Mouse (Mus musculus) olfactory bulb, adult 2 months (tissue): Measurements from ENCODE around the gene Dhx16. TPM values are rescaled to one million over a fixed set of nuclear protein-coding genes. Genes with fewer than 3 reads are reported as not detected.
"Not testable (repeated sequence)": the region's sequence is repeated elsewhere in the genome, so short reads cannot be mapped to it uniquely, and the experiment has no call there.

ENCODE experiments used
- H3K27ac ChIP-seq: fragments of 200-500 bp; 2 replicates; pipeline ENCODE4 v1.5.1; 2012; ENCODE audit warnings: low read depth, low read length; ENCODE audit not compliant: insufficient read depth
- H3K4me1 ChIP-seq: fragments of 200-500 bp; 2 replicates; pipeline ENCODE4 v1.6.1; 2012; ENCODE audit warnings: low read length; ENCODE audit not compliant: control insufficient read depth, insufficient read depth
- H3K4me3 ChIP-seq: fragments of 200-500 bp; 2 replicates; pipeline ENCODE4 v1.5.1; 2012; ENCODE audit warnings: mild to moderate bottlenecking, low read depth, low read length, moderate library complexity; ENCODE audit not compliant: insufficient read depth
- CTCF ChIP-seq: fragments of 200-500 bp; IDR thresholded peaks from 2 replicates; pipeline ENCODE4 v1.5.1; 2012; ENCODE audit warnings: low read depth, mild to moderate bottlenecking, low read length, moderate library complexity; ENCODE audit not compliant: insufficient read depth
- POLR2A ChIP-seq: fragments of 200-500 bp; IDR thresholded peaks from 2 replicates; pipeline ENCODE4 v1.6.1; 2012; ENCODE audit warnings: mild to moderate bottlenecking, low read depth, low read length, moderate library complexity; ENCODE audit not compliant: insufficient read depth
- WGBS: fragments of 180-500 bp; shearing (Covaris S2); methylation state at CpG from one replicate; pipeline ENCODE4 v1.1.7; 2018; 5-methylcytosine and 5-hydroxymethylcytosine counted together
- polyA plus RNA-seq: library from polyadenylated mRNA; stranded (reverse); fragments of >200 nt; gene quantifications from 2 replicates; pipeline ENCODE4 v1.2.4, GENCODE M21; 2012; ENCODE audit warnings: low replicate concordance; ENCODE audit not compliant: missing spikeins, insufficient read depth, insufficient read length

The Dhx16 gene
- polyA plus RNA-seq, 1 experiment, result not detected

DNA sequence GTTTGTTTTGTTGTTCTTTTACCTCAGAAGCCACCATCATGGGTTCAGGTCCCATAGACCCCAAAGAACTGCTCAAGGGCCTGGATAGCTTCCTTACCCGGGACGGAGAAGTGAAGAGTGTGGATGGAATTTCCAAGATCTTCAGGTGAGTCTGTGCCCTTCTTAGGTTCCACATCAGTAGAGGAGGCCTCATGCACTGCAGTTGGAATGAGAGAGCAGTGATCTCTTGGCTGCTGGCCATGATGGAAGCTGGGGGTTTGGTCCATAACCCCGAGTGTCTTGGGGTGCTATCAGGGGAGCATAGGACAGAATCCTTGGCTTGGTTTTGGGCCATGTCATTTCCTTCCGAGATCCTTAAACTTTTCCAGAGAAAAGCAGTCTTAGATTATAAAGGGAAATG, 43.7 kb downstream of the Dhx16 start:
- H3K4me1 ChIP-seq, result peaks cover 7% of the 10 kb centered on the region
- TF ChIP-seq CTCF (no peak), POLR2A (no peak)
- no peak overlapping the region; the same call in 1 of the 2 replicates for H3K27ac ChIP-seq
- H3K4me3 ChIP-seq, result no peak overlapping the region
- WGBS, result 88% methylated on average over 4 of the region's 4 CpGs

- TF ChIP-seq POLR2A, result no peak
- no peak for TF ChIP-seq CTCF
- WGBS, result 44% methylated on average over 1 of the region's 1 CpGs
- Histone ChIP-seq H3K4me3 (no peak overlapping the region), H3K4me1 (no peaks in the 10 kb centered on the region), H3K27ac (no peak overlapping the region)
These were observed 47.9 kb downstream of the Dhx16 start for GRCm38 (mm10) chr17:35927471-35927870.

DNA sequence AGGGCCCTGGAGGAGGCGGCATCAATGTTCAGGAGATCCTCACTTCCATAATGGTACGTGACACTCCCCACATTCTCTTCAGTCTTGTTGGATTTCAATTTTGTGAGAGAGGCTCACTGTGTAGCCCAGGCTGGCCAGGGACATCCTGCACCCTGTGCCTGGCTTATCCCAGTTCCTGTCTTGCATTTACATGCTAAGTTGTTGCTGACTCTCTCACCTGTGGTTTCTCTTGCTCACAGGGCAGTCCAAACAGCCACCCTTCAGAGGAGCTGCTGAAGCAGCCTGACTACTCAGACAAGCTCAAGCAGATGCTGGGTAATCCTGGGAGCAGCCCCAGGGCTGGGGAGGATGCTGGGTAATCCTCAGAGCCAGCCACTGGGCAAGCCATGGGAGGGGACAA, 49.9 kb downstream of the Dhx16 start:
- TF ChIP-seq POLR2A, result no peak
- no peak for TF ChIP-seq CTCF
- Histone ChIP-seq H3K4me3 (no peak overlapping the region), H3K27ac (no peak overlapping the region), H3K4me1 (no peaks in the 10 kb centered on the region)
- WGBS, result 90% methylated on average over 2 of the region's 2 CpGs

GRCm38 (mm10) chr17:35930627-35931026, 51.0 kb downstream of the Dhx16 start:
- H3K4me3 ChIP-seq, result no peak overlapping the region
- WGBS, result 96% methylated on average over 12 of the region's 12 CpGs
- no peak overlapping the region for H3K27ac ChIP-seq
- H3K4me1 ChIP-seq, result no peaks in the 10 kb centered on the region
- no peak for TF ChIP-seq POLR2A

DNA sequence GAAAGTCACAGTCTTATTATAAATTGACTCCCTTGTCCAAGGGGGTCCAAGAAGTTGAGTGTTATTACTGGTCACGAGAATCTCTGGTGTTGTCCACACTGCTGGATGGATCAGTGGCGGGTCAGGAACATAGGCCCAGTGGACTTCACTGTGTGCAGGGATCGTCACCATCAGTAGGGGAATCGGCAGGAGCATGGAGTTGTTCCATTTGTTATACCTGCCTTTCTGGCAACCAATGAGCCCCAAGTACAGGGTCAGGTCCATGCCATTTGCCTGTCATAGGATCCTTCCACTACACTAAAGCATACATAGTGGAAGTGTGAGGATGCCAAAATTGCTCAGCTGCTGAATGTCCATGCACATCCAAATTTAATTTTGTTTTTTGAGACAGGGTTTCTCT, 53.0 kb downstream of the Dhx16 start:
- 86% methylated on average over 4 of the region's 4 CpGs for WGBS
- H3K4me1 ChIP-seq, result no peaks in the 10 kb centered on the region
- H3K4me3 ChIP-seq, result no peak overlapping the region
- H3K27ac ChIP-seq, result no peak overlapping the region
- no peak for TF ChIP-seq POLR2A
- no peak for TF ChIP-seq CTCF

GRCm38 (mm10) chr17:35935763-35936162, 56.1 kb downstream of the Dhx16 start:
- WGBS, result 92% methylated on average over 14 of the region's 14 CpGs
- not testable (repeated sequence) for H3K4me3 ChIP-seq

GRCm38 (mm10) chr17:35937700-35938348, 58.2 kb downstream of the Dhx16 start:
- H3K4me3 ChIP-seq, result no peak overlapping the region
- no peaks in the 10 kb centered on the region for H3K4me1 ChIP-seq
- WGBS, result 49% methylated on average over 2 of the region's 2 CpGs
- no peak for TF ChIP-seq POLR2A
- peak; percentile 50 for TF ChIP-seq CTCF
- no peak overlapping the region for H3K27ac ChIP-seq

More at GRCm38 (mm10) chr17:35935763-35936162, 56.1 kb downstream of the Dhx16 start:
- not testable (repeated sequence) for H3K4me1 ChIP-seq, H3K27ac ChIP-seq

- TF ChIP-seq CTCF (no peak), POLR2A (no peak)
- Histone ChIP-seq H3K4me1 (no peaks in the 10 kb centered on the region), H3K27ac (no peak overlapping the region), H3K4me3 (no peak overlapping the region)
- WGBS, result 55% methylated on average over 2 of the region's 2 CpGs
These were observed 59.5 kb downstream of the Dhx16 start for GRCm38 (mm10) chr17:35939108-35939507.

- WGBS, result 63% methylated on average over 1 of the region's 1 CpGs
- Histone ChIP-seq H3K4me1 (no peaks in the 10 kb centered on the region), H3K4me3 (no peak overlapping the region), H3K27ac (no peak overlapping the region)
- TF ChIP-seq POLR2A (no peak), CTCF (no peak)
These were observed 60.3 kb downstream of the Dhx16 start for GRCm38 (mm10) chr17:35939941-35940340.

Other genes starting within 250 kb of the Dhx16 start
- not detected in 2 replicates for gene Mucl3, start 236.1 kb upstream of the Dhx16 start, polyA plus RNA-seq
- gene Vars2, start 212.2 kb upstream of the Dhx16 start, polyA plus RNA-seq, result not detected in 2 replicates
- not detected in 2 replicates for gene Gtf2h4, start 206.1 kb upstream of the Dhx16 start, polyA plus RNA-seq
- gene Ddr1, start 175.2 kb upstream of the Dhx16 start, polyA plus RNA-seq, result not detected in 2 replicates
- gene Ier3, start 58.1 kb upstream of the Dhx16 start, polyA plus RNA-seq, result not detected in 2 replicates
- not detected in 2 replicates for gene Flot1, start 56.6 kb upstream of the Dhx16 start, polyA plus RNA-seq
- 228 and 580 TPM in 2 replicates for gene Tubb5, start 41.5 kb upstream of the Dhx16 start, polyA plus RNA-seq
- 41.3 TPM in 1 of 2 replicates, not detected in the other for gene Mdc1, start 38.3 kb upstream of the Dhx16 start, polyA plus RNA-seq
- not detected in 2 replicates for gene Nrm, start 18.5 kb upstream of the Dhx16 start, polyA plus RNA-seq
- not detected in 2 replicates for gene Ppp1r18, start 14.2 kb upstream of the Dhx16 start, polyA plus RNA-seq
- gene 2310061I04Rik, start 17.6 kb downstream of the Dhx16 start, polyA plus RNA-seq, result not detected in 2 replicates
- gene Atat1, start 30.3 kb downstream of the Dhx16 start, polyA plus RNA-seq, result not detected in 2 replicates
- gene Mrps18b, start 36.6 kb downstream of the Dhx16 start, polyA plus RNA-seq, result not detected in 2 replicates
- gene Ppp1r10, start 36.6 kb downstream of the Dhx16 start, polyA plus RNA-seq, result not detected in 2 replicates
- not detected in 2 replicates for gene Abcf1, start 89.9 kb downstream of the Dhx16 start, polyA plus RNA-seq
- gene Gnl1, start 100.0 kb downstream of the Dhx16 start, polyA plus RNA-seq, result not detected in 2 replicates
- not detected in 2 replicates for gene Prr3, start 100.4 kb downstream of the Dhx16 start, polyA plus RNA-seq
- gene H2-T24, start 140.7 kb downstream of the Dhx16 start, polyA plus RNA-seq, result not detected in 2 replicates
- gene H2-T23, start 153.0 kb downstream of the Dhx16 start, polyA plus RNA-seq, result 151 TPM in 1 of 2 replicates, not detected in the other
- gene H2-T22, start 162.9 kb downstream of the Dhx16 start, polyA plus RNA-seq, result not detected in 2 replicates
- not detected in 2 replicates for gene Gm6034, start 163.1 kb downstream of the Dhx16 start, polyA plus RNA-seq
- not detected in 2 replicates for gene Gm11127, start 178.6 kb downstream of the Dhx16 start, polyA plus RNA-seq
- not detected in 2 replicates for gene Gm19684, start 241.9 kb downstream of the Dhx16 start, polyA plus RNA-seq
- not detected in 2 replicates for gene Gm7030, start 249.6 kb downstream of the Dhx16 start, polyA plus RNA-seq